Mouse (Mus musculus): ENCODE results near the gene Srpk1. TPM values are rescaled to one million over a fixed set of nuclear protein-coding genes. Genes with fewer than 3 reads are reported as not detected.

Gene Srpk1
- total and polyA plus RNA-seq, 3 experiments = 119 to 211 (median 125) TPM

GRCm38 (mm10) chr17:28572941-28573340, 49.6 kb downstream of the Srpk1 start:
- Histone ChIP-seq H3K27ac (ENCODE audit: control insufficient read depth, low read depth, low read length) (no peak overlapping the region), H3K9me3 (replicated peaks; ENCODE audit: insufficient read depth, low read length) (no peaks in the 10 kb centered on the region), H3K4me1 (ENCODE audit: control insufficient read depth in 1 of 2, insufficient read depth in 2 of 2, low read length in 2 of 2) (no peaks in the 10 kb centered on the region), H3K79me2 (ENCODE audit: control insufficient read depth, insufficient read depth, low read length, poor library complexity) (no peaks in the 10 kb centered on the region), H3K4me3 (ENCODE audit: control insufficient read depth in 1 of 2, insufficient read depth in 1 of 2, low read depth in 2 of 2, low read length in 2 of 2) (no peak overlapping the region), H3K9ac (ENCODE audit: control insufficient read depth, low read depth, low read length, poor library complexity, severe bottlenecking) (no peak overlapping the region), H3K27me3 (ENCODE audit: control insufficient read depth in 1 of 2, insufficient read depth in 2 of 2, low read length in 2 of 2) (peaks cover 0 to under 1% of the 10 kb centered on the region in 2 experiments; a peak in 1 of 4 replicates), H3K36me3 (ENCODE audit: control insufficient read depth in 1 of 2, insufficient read depth in 2 of 2, low read length in 2 of 2) (no peaks in the 10 kb centered on the region)
- TF ChIP-seq JUND (IDR thresholded peaks at IDR 0.05; ENCODE audit: low read depth, low read length) (no peak), NELFE (IDR thresholded peaks at IDR 0.05; ENCODE audit: low read depth, low read length) (no peak), MAZ (IDR thresholded peaks at IDR 0.05; ENCODE audit: low read depth, low read length) (no peak), HCFC1 (IDR thresholded peaks at IDR 0.05; ENCODE audit: low read depth, low read length) (no peak), POLR2AphosphoS5 (IDR thresholded peaks at IDR 0.05; ENCODE audit: borderline replicate concordance, low read depth, low read length) (no peak), CHD1 (IDR thresholded peaks at IDR 0.05; ENCODE audit: low read depth, low read length) (no peak), UBTF (IDR thresholded peaks at IDR 0.05; ENCODE audit: borderline replicate concordance, insufficient read depth, low read depth, low read length) (no peak), USF1 (IDR thresholded peaks at IDR 0.05; ENCODE audit: low read depth, low read length) (no peak), TAL1 (IDR thresholded peaks at IDR 0.05; ENCODE audit: low read length) (no peak), ZMIZ1 (IDR thresholded peaks at IDR 0.05; ENCODE audit: low read depth, low read length) (no peak)
- no peak for DNase-seq (ENCODE audit: low read depth, low spot score)

GRCm38 (mm10) chr17:28572521-28572920, 50.0 kb downstream of the Srpk1 start:
- TF ChIP-seq MAX (IDR thresholded peaks at IDR 0.05; ENCODE audit: low read length) (no peak), SMC3 (IDR thresholded peaks at IDR 0.05; ENCODE audit: low read depth, low read length) (no peak), SIN3A (IDR thresholded peaks at IDR 0.05; ENCODE audit: low read length) (no peak), POLR2AphosphoS2 (IDR thresholded peaks at IDR 0.05; ENCODE audit: low read length) (no peak), MAZ (IDR thresholded peaks at IDR 0.05; ENCODE audit: low read depth, low read length) (no peak), GATA1 (IDR thresholded peaks at IDR 0.05; ENCODE audit: low read depth, low read length) (no peak), NELFE (IDR thresholded peaks at IDR 0.05; ENCODE audit: low read depth, low read length) (no peak), CHD2 (IDR thresholded peaks at IDR 0.05; ENCODE audit: low read length) (no peak), BHLHE40 (IDR thresholded peaks at IDR 0.05; ENCODE audit: borderline replicate concordance, low read depth, low read length) (no peak), MEF2A (IDR thresholded peaks at IDR 0.05; ENCODE audit: extremely low read depth, insufficient replicate concordance, low read depth, low read length, poor library complexity, severe bottlenecking) (no peak), USF1 (IDR thresholded peaks at IDR 0.05; ENCODE audit: low read depth, low read length) (no peak), ZKSCAN1 (IDR thresholded peaks at IDR 0.05; ENCODE audit: low read depth, low read length) (no peak), RAD21 (IDR thresholded peaks at IDR 0.05; ENCODE audit: low read depth, low read length) (no peak), TCF12 (IDR thresholded peaks at IDR 0.05; ENCODE audit: low read depth, low read length) (no peak)
- Histone ChIP-seq H3K9ac (ENCODE audit: control insufficient read depth, low read depth, low read length, poor library complexity, severe bottlenecking) (no peak overlapping the region), H3K36me3 (ENCODE audit: control insufficient read depth in 1 of 2, insufficient read depth in 2 of 2, low read length in 2 of 2) (no peaks in the 10 kb centered on the region), H3K27ac (ENCODE audit: control insufficient read depth, low read depth, low read length) (no peak overlapping the region), H3K79me2 (ENCODE audit: control insufficient read depth, insufficient read depth, low read length, poor library complexity) (no peaks in the 10 kb centered on the region), H3K4me1 (ENCODE audit: control insufficient read depth in 1 of 2, insufficient read depth in 2 of 2, low read length in 2 of 2) (no peaks in the 10 kb centered on the region), H3K4me3 (ENCODE audit: control insufficient read depth in 1 of 2, insufficient read depth in 1 of 2, low read depth in 2 of 2, low read length in 2 of 2) (no peak overlapping the region), H3K27me3 (ENCODE audit: control insufficient read depth in 1 of 2, insufficient read depth in 2 of 2, low read length in 2 of 2) (peaks cover 0 to 2% of the 10 kb centered on the region in 2 experiments; a peak in 1 of 4 replicates), H3K9me3 (replicated peaks; ENCODE audit: insufficient read depth, low read length) (no peaks in the 10 kb centered on the region)
- DNase-seq (ENCODE audit: low read depth, low spot score) = no peak

All from MEL (cell line).